Mouse (Mus musculus) urinary bladder, postnatal 10 days (tissue): ENCODE measurements around the gene Fam161a.
A peak's percentile ranks its signal among the peaks of the same experiment; 100 is the strongest.
"Not testable (repeated sequence)": the region's sequence is repeated elsewhere in the genome, so short reads cannot be mapped to it uniquely, and the experiment has no call there.

Experiments used
- DNase-seq: peaks from one replicate; pipeline ENCODE4 v3.0.0; 2022; ENCODE audit warnings: low spot score

The Fam161a gene

GRCm38 (mm10) chr11:23052353-23052752 lies 45.0 kb downstream of the Fam161a start:
- DNase-seq: no peak

GRCm38 (mm10) chr11:23063153-23063552 lies 55.8 kb downstream of the Fam161a start:
- DNase-seq: no peak

- no peak for DNase-seq
Measured at GRCm38 (mm10) chr11:23063857-23064256, 56.5 kb downstream of the Fam161a start.

DNA sequence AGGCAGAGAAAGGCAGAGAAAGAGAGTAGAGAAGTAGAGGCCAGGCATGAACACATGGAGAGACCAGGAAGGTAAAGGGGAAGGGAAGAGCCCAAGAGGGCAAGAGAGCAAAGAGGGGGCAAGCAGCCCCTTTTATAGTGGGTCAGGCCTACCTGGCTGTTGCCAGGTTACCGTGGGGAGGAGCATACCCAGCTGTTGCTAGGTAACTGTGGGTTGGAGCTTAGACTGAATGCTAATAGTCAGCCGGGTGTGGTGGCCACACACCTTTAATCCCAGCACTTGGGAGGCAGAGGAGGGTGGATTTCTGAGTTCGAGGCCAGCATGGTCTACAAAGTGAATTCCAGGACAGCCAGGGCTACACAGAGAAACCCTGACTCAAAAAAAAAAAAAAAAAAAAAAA lies 56.9 kb downstream of the Fam161a start:
- not testable (repeated sequence) for DNase-seq

DNA sequence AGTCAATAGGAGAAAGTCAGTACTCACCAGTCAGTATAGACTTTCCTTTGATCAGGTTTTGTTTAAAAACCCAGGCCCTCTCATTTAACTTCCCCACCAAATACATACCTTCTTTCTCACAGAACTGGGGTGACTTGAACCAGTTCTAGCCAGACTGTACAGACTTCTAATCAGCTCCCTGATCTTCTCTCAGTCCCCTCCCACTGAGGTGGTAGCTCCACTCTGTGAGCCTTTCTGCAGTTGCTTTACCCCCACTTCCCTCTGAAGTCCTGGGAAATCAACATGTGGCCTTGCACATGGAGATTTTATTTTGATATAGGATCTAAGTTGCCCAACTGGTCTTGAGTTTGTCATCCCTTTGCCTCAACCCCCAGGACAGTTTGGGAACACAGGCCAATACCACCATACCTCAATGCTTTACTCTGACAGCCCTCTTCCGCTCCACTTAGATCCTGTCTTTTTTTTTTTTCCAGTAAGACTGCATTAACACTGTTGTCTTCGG lies 57.9 kb downstream of the Fam161a start:
- no peak for DNase-seq

GRCm38 (mm10) chr11:23067395-23068136 lies 60.2 kb downstream of the Fam161a start:
- DNase-seq: peak; percentile 48

GRCm38 (mm10) chr11:23068201-23068600 lies 60.9 kb downstream of the Fam161a start:
- no peak for DNase-seq

GRCm38 (mm10) chr11:23068986-23069385 lies 61.7 kb downstream of the Fam161a start:
- not testable (repeated sequence) for DNase-seq

DNA sequence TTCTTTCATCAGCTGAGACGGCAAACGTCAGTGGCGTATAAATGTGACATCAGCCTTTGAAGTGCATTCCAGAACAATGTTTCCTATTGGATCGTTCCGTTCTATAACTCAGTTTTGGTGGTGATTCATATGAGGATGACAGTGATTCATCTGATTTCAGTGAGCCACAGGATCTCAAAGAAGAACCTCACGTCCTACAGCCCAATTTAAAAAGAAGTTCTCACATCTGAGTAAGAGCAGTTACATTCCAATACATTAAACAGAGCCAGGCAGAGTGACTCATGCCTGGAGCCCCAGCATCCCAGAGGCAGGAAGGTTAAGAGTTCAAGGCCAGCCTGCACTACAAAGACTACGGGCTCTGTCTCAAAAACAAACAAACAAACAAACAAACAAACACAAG lies 67.5 kb downstream of the Fam161a start:
- DNase-seq: no peak

- no peak for DNase-seq
Measured at GRCm38 (mm10) chr11:23078541-23078940, 71.2 kb downstream of the Fam161a start.
